Mouse (Mus musculus) embryonic facial prominence, embryonic 12.5 days (tissue): ENCODE measurements at regions not wholly inside any gene's neighbourhood (a gene's known extent, or its start where the extent isn't known, plus 50 kb on each side); places are given as distances from the start of the nearest gene placed in this dataset.
A peak's percentile ranks its signal among the peaks of the same experiment; 100 is the strongest.
"Not testable (repeated sequence)": the region's sequence is repeated elsewhere in the genome, so short reads cannot be mapped to it uniquely, and the experiment has no call there.

Experiments used
- ATAC-seq: fragments of 200-750 bp; cut with Nextera tagmentation; 2 replicates; pipeline ENCODE4 v1.8.0; 2017; ENCODE audit not compliant: insufficient number of reproducible peaks, insufficient read depth, low FRiP score, low TSS enrichment
- H3K27ac ChIP-seq: fragments of 300-500 bp; sonication (generic); 2 replicates; pipeline ENCODE4 v1.5.1; 2016; ENCODE audit warnings: mild to moderate bottlenecking
- H3K27me3 ChIP-seq: fragments of 300-500 bp; sonication (generic); 2 replicates; pipeline ENCODE4 v1.6.1; 2016; ENCODE audit warnings: mild to moderate bottlenecking, moderate library complexity
- H3K36me3 ChIP-seq: fragments of 300-500 bp; sonication (generic); 2 replicates; pipeline ENCODE4 v1.6.1; 2016; ENCODE audit warnings: mild to moderate bottlenecking
- H3K4me1 ChIP-seq: fragments of 300-500 bp; sonication (generic); 2 replicates; pipeline ENCODE4 v1.6.1; 2016
- H3K4me2 ChIP-seq: fragments of 300-500 bp; sonication (generic); replicated peaks from 2 replicates; pipeline ENCODE4 v1.6.1; 2016; ENCODE audit warnings: mild to moderate bottlenecking, moderate library complexity
- H3K4me3 ChIP-seq: fragments of 300-500 bp; sonication (generic); 2 replicates; pipeline ENCODE4 v1.5.1; 2016; ENCODE audit warnings: mild to moderate bottlenecking
- H3K9ac ChIP-seq: fragments of 300-500 bp; sonication (generic); 2 replicates; pipeline ENCODE4 v1.6.1; 2016; ENCODE audit warnings: mild to moderate bottlenecking, moderate library complexity
- H3K9me3 ChIP-seq: fragments of 300-500 bp; sonication (generic); 2 replicates; pipeline ENCODE4 v1.6.1; 2016; ENCODE audit warnings: mild to moderate bottlenecking, moderate library complexity
- WGBS: fragments of 180-500 bp; shearing (Covaris S2); methylation state at CpG from one replicate; pipeline ENCODE4 v1.1.7; 2016; 5-methylcytosine and 5-hydroxymethylcytosine counted together

- WGBS, result 7% methylated on average over 16 of the region's 16 CpGs
- 0 out of 2 replicates have a peak overlapping the region, but pooled peaks have one; percentile 11 for H3K4me2 ChIP-seq
- H3K27me3 ChIP-seq, result no peaks in the 10 kb centered on the region
- peak overlapping the region; percentile 84 for H3K27ac ChIP-seq
- peak; percentile 81 for ATAC-seq
- H3K9ac ChIP-seq, result no peak overlapping the region
- no peaks in the 10 kb centered on the region for H3K36me3 ChIP-seq
- H3K9me3 ChIP-seq, result no peaks in the 10 kb centered on the region
- H3K4me3 ChIP-seq, result no peak overlapping the region
- peaks cover 29% of the 10 kb centered on the region for H3K4me1 ChIP-seq
Observed at GRCm38 (mm10) chr7:83443596-83444278, 141.0 kb upstream of the Tmc3 start.

DNA sequence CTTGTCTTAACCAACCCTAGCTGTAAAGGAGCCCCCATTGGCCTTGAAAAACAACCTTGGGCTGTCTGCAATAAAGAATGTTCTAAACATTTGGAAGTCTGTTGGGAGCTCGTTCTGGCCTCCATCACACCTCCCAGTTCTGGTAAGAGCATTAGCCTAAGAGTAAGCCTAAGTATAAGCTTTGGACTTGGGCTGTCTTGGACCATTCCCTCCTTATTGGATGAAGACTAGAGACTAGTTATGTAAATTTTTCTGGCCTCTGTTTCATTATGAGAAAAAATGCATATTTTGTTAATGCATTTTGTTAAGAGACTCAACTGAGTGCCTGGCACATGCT lies 140.5 kb upstream of the Tmc3 start:
- peaks cover 26% of the 10 kb centered on the region for H3K4me1 ChIP-seq
- H3K27ac ChIP-seq, result peak overlapping the region; percentile 84
- no peak overlapping the region for H3K9ac ChIP-seq
- ATAC-seq, result peak; percentile 80
- H3K36me3 ChIP-seq, result no peaks in the 10 kb centered on the region
- H3K9me3 ChIP-seq, result no peaks in the 10 kb centered on the region
- no peaks in the 10 kb centered on the region for H3K27me3 ChIP-seq
- 15% methylated on average over 1 of the region's 1 CpGs for WGBS
- no peak overlapping the region for H3K4me3 ChIP-seq
- H3K4me2 ChIP-seq, result 0 out of 2 replicates have a peak overlapping the region, but pooled peaks have one; percentile 5

DNA sequence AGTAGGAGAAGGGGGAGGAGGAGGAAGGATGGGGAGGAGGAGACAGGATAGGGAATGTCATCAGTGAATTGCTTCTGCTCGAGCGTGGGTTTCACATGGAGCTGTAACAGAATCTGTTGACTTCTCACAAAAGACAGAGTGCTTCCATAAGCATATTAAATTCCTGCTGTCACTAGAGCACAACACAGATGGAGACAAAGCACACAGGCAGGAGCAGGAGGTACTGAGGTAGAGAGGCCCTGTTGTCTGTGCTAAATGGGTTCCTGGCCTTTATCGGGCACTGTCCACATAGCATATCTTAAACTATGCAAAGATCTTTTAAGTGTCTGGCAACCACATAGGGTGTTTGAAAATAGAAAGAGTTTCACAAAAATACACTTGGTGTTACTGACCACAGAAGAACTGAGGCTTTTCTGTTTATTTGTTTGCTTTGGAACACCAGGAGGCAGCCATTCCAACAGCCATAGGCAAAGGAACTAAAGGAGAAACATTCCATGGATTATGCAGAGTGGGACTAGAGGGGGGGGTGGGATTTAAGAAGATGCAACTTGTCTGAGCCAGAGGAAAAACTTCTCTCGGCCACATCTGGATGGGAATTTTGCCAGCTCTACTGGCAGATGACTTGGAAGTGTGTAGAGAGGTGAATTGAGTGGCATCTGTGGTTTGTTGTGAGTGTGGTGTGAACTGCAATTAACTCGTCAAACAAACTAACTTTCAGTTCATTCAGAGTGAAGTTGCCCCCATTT lies 139.4 kb upstream of the Tmc3 start:
- 29% methylated on average over 5 of the region's 5 CpGs for WGBS
- peak overlapping the region; percentile 84 for H3K27ac ChIP-seq
- peaks cover 26% of the 10 kb centered on the region for H3K4me1 ChIP-seq
- no peak overlapping the region for H3K9ac ChIP-seq
- no peaks in the 10 kb centered on the region for H3K9me3 ChIP-seq
- H3K36me3 ChIP-seq, result no peaks in the 10 kb centered on the region
- no peak overlapping the region for H3K4me3 ChIP-seq
- ATAC-seq, result no peak
- H3K27me3 ChIP-seq, result no peaks in the 10 kb centered on the region
- H3K4me2 ChIP-seq, result no peak overlapping the region

DNA sequence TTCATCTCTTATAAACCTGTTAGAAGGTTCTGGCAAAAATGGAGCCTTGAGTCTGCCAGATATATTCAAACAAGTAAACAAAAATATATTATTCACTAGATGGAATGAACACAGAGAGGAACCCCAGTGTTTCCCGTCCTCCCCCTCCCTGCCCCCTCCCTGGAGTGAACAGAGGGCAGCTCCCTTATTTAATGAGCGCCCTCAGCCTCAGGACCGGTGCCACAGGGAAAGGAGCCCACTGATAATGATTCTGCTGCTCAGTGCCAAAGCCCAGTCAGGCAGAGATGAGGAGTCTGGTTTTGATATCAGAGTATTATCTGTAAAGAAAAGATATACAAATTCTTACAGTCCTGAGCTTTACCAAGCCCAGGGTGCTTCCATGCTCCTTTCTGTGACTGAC lies 134.4 kb upstream of the Tmc3 start:
- Histone ChIP-seq H3K4me1 (peaks cover 13% of the 10 kb centered on the region; the same call in 1 of the 2 replicates), H3K4me2 (no peak overlapping the region), H3K36me3 (no peaks in the 10 kb centered on the region), H3K27ac (no peak overlapping the region), H3K27me3 (no peaks in the 10 kb centered on the region), H3K9me3 (no peaks in the 10 kb centered on the region), H3K4me3 (no peak overlapping the region), H3K9ac (no peak overlapping the region)
- no peak for ATAC-seq
- 61% methylated on average over 3 of the region's 3 CpGs for WGBS

DNA sequence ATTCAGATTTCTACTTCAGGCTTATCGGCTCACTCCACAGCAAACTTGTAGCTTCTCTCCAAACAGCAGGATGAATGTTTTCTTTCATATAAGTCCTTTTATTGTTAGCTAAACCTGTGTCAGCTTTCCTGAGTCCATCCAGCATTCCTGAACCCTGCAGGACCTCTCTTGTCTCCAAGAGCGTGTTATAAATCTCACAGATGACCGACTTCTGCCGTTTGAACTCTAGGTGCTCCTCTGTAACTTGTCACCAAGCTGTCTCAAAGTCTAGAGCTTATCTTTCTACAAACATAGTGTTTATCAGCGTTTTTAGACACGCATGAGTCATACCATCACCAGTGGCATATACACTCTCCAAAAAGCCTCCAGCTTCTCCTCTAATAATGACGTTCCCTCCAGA lies 132.4 kb upstream of the Tmc3 start:
- no peak overlapping the region for H3K27ac ChIP-seq

GRCm38 (mm10) chr7:83459520-83459919 lies 125.2 kb upstream of the Tmc3 start:
- peaks cover 27% of the 10 kb centered on the region; the same call in 1 of the 2 replicates for H3K4me1 ChIP-seq
- no peaks in the 10 kb centered on the region for H3K27me3 ChIP-seq
- no peak overlapping the region for H3K4me3 ChIP-seq
- H3K9ac ChIP-seq, result no peak overlapping the region
- 15% methylated on average over 3 of the region's 3 CpGs for WGBS
- peak overlapping the region; percentile 82; the same call in 1 of the 2 replicates for H3K27ac ChIP-seq
- H3K36me3 ChIP-seq, result no peaks in the 10 kb centered on the region
- ATAC-seq, result no peak
- H3K9me3 ChIP-seq, result no peaks in the 10 kb centered on the region
- H3K4me2 ChIP-seq, result no peak overlapping the region

More for the DNA sequence above, 132.4 kb upstream of the Tmc3 start:
- Histone ChIP-seq H3K27me3 (no peaks in the 10 kb centered on the region), H3K4me1 (peaks cover 16% of the 10 kb centered on the region; the same call in 1 of the 2 replicates), H3K4me2 (no peak overlapping the region), H3K9me3 (no peaks in the 10 kb centered on the region), H3K4me3 (no peak overlapping the region), H3K9ac (no peak overlapping the region), H3K36me3 (no peaks in the 10 kb centered on the region)
- WGBS, result 60% methylated on average over 7 of the region's 7 CpGs
- no peak for ATAC-seq

DNA sequence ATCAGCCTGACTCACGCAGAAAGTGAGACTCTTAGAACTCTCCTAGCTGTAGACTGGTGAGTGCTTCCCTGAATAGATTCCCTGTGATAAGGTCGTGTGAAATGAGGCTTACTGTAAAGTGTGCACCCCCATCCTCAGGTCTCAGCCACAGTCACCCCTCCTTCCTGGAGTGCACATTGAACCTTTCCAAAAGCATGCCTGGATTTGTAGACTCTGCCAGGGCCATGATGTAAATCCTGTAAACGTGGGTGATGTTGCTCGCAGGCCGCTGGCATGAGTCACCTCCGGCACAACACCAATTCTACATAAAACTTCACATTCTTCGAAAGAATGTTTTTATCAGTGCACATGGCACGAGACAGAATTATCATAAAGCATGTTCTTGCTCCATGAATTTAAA lies 117.7 kb upstream of the Tmc3 start:
- H3K27ac ChIP-seq, result no peak overlapping the region
- WGBS, result 73% methylated on average over 8 of the region's 8 CpGs
- H3K4me1 ChIP-seq, result no peaks in the 10 kb centered on the region
- no peaks in the 10 kb centered on the region for H3K27me3 ChIP-seq
- ATAC-seq, result no peak
- H3K9me3 ChIP-seq, result peaks cover 4% of the 10 kb centered on the region; the same call in 1 of the 2 replicates
- no peak overlapping the region for H3K4me3 ChIP-seq
- no peaks in the 10 kb centered on the region for H3K36me3 ChIP-seq
- H3K4me2 ChIP-seq, result no peak overlapping the region
- H3K9ac ChIP-seq, result no peak overlapping the region

GRCm38 (mm10) chr7:83469856-83470255 lies 114.9 kb upstream of the Tmc3 start:
- not testable (repeated sequence) for H3K4me2 ChIP-seq, H3K27ac ChIP-seq, H3K9ac ChIP-seq, H3K9me3 ChIP-seq, H3K27me3 ChIP-seq, H3K4me3 ChIP-seq, H3K4me1 ChIP-seq, H3K36me3 ChIP-seq, ATAC-seq
- WGBS, result 96% methylated on average over 4 of the region's 4 CpGs

DNA sequence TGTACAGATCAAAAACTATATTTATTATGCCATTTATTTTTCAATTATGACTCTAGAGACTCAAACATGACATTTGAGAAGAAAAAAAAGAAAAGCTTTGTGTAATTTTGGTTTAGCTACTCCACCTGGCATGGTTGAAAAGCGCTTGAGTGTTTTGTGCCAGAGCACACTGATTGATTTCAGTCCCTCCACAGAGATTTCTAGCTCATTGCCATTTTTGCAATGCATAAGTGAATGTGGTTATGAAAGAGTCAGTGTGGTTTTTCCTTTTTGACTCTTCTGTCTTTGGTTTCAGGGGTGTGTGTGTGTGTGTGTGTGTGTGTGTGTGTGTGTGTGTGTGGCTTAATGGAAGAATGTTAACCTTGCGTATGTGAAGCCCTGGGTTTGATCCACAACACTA lies 113.6 kb upstream of the Tmc3 start:
- H3K27me3 ChIP-seq, result no peaks in the 10 kb centered on the region
- no peaks in the 10 kb centered on the region for H3K36me3 ChIP-seq
- H3K27ac ChIP-seq, result no peak overlapping the region
- WGBS, result 53% methylated on average over 2 of the region's 2 CpGs
- H3K4me1 ChIP-seq, result peaks cover 15% of the 10 kb centered on the region
- H3K9me3 ChIP-seq, result no peaks in the 10 kb centered on the region
- H3K4me3 ChIP-seq, result no peak overlapping the region
- ATAC-seq, result no peak
- no peak overlapping the region for H3K9ac ChIP-seq
- no peak overlapping the region for H3K4me2 ChIP-seq

- H3K27ac ChIP-seq, result peak overlapping the region; percentile 36; the same call in 1 of the 2 replicates
- H3K4me3 ChIP-seq, result no peak overlapping the region
- no peak overlapping the region for H3K9ac ChIP-seq
- no peak for ATAC-seq
- no peak overlapping the region for H3K4me2 ChIP-seq
- H3K9me3 ChIP-seq, result no peaks in the 10 kb centered on the region
- H3K36me3 ChIP-seq, result no peaks in the 10 kb centered on the region
- peaks cover 31% of the 10 kb centered on the region for H3K4me1 ChIP-seq
- H3K27me3 ChIP-seq, result no peaks in the 10 kb centered on the region
- 85% methylated on average over 2 of the region's 2 CpGs for WGBS
Observed at GRCm38 (mm10) chr7:83474471-83474870, 110.3 kb upstream of the Tmc3 start.

- H3K27ac ChIP-seq, result peak overlapping the region; percentile 91
- ATAC-seq, result no peak
- WGBS, result 61% methylated on average over 3 of the region's 3 CpGs
Observed at GRCm38 (mm10) chr7:83474986-83475385, 109.7 kb upstream of the Tmc3 start.

More at GRCm38 (mm10) chr7:83474986-83475385, 109.7 kb upstream of the Tmc3 start:
- Histone ChIP-seq H3K27me3 (no peaks in the 10 kb centered on the region), H3K4me2 (no peak overlapping the region), H3K9ac (no peak overlapping the region), H3K4me1 (peaks cover 31% of the 10 kb centered on the region), H3K4me3 (no peak overlapping the region), H3K36me3 (no peaks in the 10 kb centered on the region), H3K9me3 (no peaks in the 10 kb centered on the region)
